Mouse (Mus musculus): ENCODE results near the gene Wdr46. TPM values are rescaled to one million over a fixed set of nuclear protein-coding genes. Genes with fewer than 3 reads are reported as not detected.
A peak's percentile ranks its signal among the peaks of the same experiment; 100 is the strongest.

Gene Wdr46
- polyA plus RNA-seq, 1 experiment from 2014 or later, result 19.2 TPM

GRCm38 (mm10) chr17:33953961-33954565 is 13.6 kb downstream of the Wdr46 start:
- H3K4me2 ChIP-seq (ENCODE audit: low read length), result peak overlapping the region; percentile 97
- WGBS, result 36% methylated on average over 5 of the region's 5 CpGs
- ATAC-seq, result no peak
- H3K27me3 ChIP-seq (ENCODE audit: control insufficient read depth, insufficient read depth, low read depth, low read length), result no peaks in the 10 kb centered on the region
- H3K9ac ChIP-seq (ENCODE audit: low read depth, low read length), result peak overlapping the region; percentile 94
- peaks cover 57% of the 10 kb centered on the region for H3K4me1 ChIP-seq (ENCODE audit: control insufficient read depth, insufficient read depth, low read length)
- H3K36me3 ChIP-seq (ENCODE audit: control insufficient read depth, insufficient read depth, low read length), result peaks cover 11% of the 10 kb centered on the region; the same call in 1 of the 2 replicates
- no peak overlapping the region for H3K27ac ChIP-seq (ENCODE audit: low read length)
- H3K4me3 ChIP-seq (ENCODE audit: low read depth, low read length), result peak overlapping the region; percentile 88
- H3K9me3 ChIP-seq (replicated peaks; ENCODE audit: control insufficient read depth, low read length, poor library complexity, severe bottlenecking), result no peaks in the 10 kb centered on the region

- peak overlapping the region; percentile 94 for H3K9ac ChIP-seq (ENCODE audit: low read depth, low read length)
- peak overlapping the region; percentile 87 for H3K27ac ChIP-seq (ENCODE audit: low read length)
- H3K27me3 ChIP-seq (ENCODE audit: control insufficient read depth, insufficient read depth, low read depth, low read length), result no peaks in the 10 kb centered on the region
- peaks cover 51% of the 10 kb centered on the region for H3K4me1 ChIP-seq (ENCODE audit: control insufficient read depth, insufficient read depth, low read length)
- peak; percentile 58 for ATAC-seq
- WGBS, result under 1% methylated on average over 33 of the region's 33 CpGs
- H3K4me3 ChIP-seq (ENCODE audit: low read depth, low read length), result peak overlapping the region; percentile 88
- no peaks in the 10 kb centered on the region for H3K9me3 ChIP-seq (replicated peaks; ENCODE audit: control insufficient read depth, low read length, poor library complexity, severe bottlenecking)
- peak overlapping the region; percentile 97 for H3K4me2 ChIP-seq (ENCODE audit: low read length)
- peaks cover 19% of the 10 kb centered on the region; the same call in 1 of the 2 replicates for H3K36me3 ChIP-seq (ENCODE audit: control insufficient read depth, insufficient read depth, low read length)
Measured at GRCm38 (mm10) chr17:33954646-33955554, 14.4 kb downstream of the Wdr46 start.

GRCm38 (mm10) chr17:33955555-33956214 is 15.2 kb downstream of the Wdr46 start, which contains the start of the genes Vps52 and Rps18:
Gene Vps52 (plus strand): TSS chr17:33955812.
Gene Rps18 (minus strand): TSS chr17:33956001.
- H3K4me1 ChIP-seq (ENCODE audit: control insufficient read depth, insufficient read depth, low read length), result peaks cover 43% of the 10 kb centered on the region
- no peaks in the 10 kb centered on the region for H3K9me3 ChIP-seq (replicated peaks; ENCODE audit: control insufficient read depth, low read length, poor library complexity, severe bottlenecking)
- H3K27me3 ChIP-seq (ENCODE audit: control insufficient read depth, insufficient read depth, low read depth, low read length), result no peaks in the 10 kb centered on the region
- WGBS, result under 1% methylated on average over 50 of the region's 50 CpGs
- peak within 1 kb of the TSS; percentile 88 for H3K4me3 ChIP-seq (ENCODE audit: low read depth, low read length)
- peak within 1 kb of the TSS; percentile 94 for H3K9ac ChIP-seq (ENCODE audit: low read depth, low read length)
- peak; percentile 84 for ATAC-seq
- peak within 1 kb of the TSS; percentile 97 for H3K4me2 ChIP-seq (ENCODE audit: low read length)
- H3K27ac ChIP-seq (ENCODE audit: low read length), result peak within 1 kb of the TSS; percentile 94
- H3K36me3 ChIP-seq (ENCODE audit: control insufficient read depth, insufficient read depth, low read length), result peaks cover 20% of the 10 kb centered on the region; the same call in 1 of the 2 replicates

- Histone ChIP-seq H3K9me3 (replicated peaks; ENCODE audit: control insufficient read depth, low read length, poor library complexity, severe bottlenecking) (no peaks in the 10 kb centered on the region), H3K4me3 (ENCODE audit: low read depth, low read length) (peak overlapping the region; percentile 88), H3K4me1 (ENCODE audit: control insufficient read depth, insufficient read depth, low read length) (peaks cover 41% of the 10 kb centered on the region), H3K36me3 (ENCODE audit: control insufficient read depth, insufficient read depth, low read length) (peaks cover 26% of the 10 kb centered on the region; the same call in 1 of the 2 replicates), H3K27me3 (ENCODE audit: control insufficient read depth, insufficient read depth, low read depth, low read length) (no peaks in the 10 kb centered on the region), H3K27ac (ENCODE audit: low read length) (peak overlapping the region; percentile 94), H3K9ac (ENCODE audit: low read depth, low read length) (peak overlapping the region; percentile 87), H3K4me2 (ENCODE audit: low read length) (peak overlapping the region; percentile 82)
- 9% methylated on average over 10 of the region's 10 CpGs for WGBS
- no peak for ATAC-seq
Measured at GRCm38 (mm10) chr17:33956336-33956735, 15.9 kb downstream of the Wdr46 start.

GRCm38 (mm10) chr17:33957493-33957892 is 17.0 kb downstream of the Wdr46 start:
- 88% methylated on average over 6 of the region's 6 CpGs for WGBS
- H3K9me3 ChIP-seq (replicated peaks; ENCODE audit: control insufficient read depth, low read length, poor library complexity, severe bottlenecking), result no peaks in the 10 kb centered on the region
- ATAC-seq, result no peak
- H3K4me3 ChIP-seq (ENCODE audit: low read depth, low read length), result no peak overlapping the region
- H3K4me1 ChIP-seq (ENCODE audit: control insufficient read depth, insufficient read depth, low read length), result peaks cover 31% of the 10 kb centered on the region
- peaks cover 31% of the 10 kb centered on the region for H3K36me3 ChIP-seq (ENCODE audit: control insufficient read depth, insufficient read depth, low read length)
- H3K27me3 ChIP-seq (ENCODE audit: control insufficient read depth, insufficient read depth, low read depth, low read length), result no peaks in the 10 kb centered on the region
- H3K4me2 ChIP-seq (ENCODE audit: low read length), result no peak overlapping the region
- no peak overlapping the region for H3K27ac ChIP-seq (ENCODE audit: low read length)
- H3K9ac ChIP-seq (ENCODE audit: low read depth, low read length), result no peak overlapping the region

- Histone ChIP-seq H3K36me3 (ENCODE audit: control insufficient read depth, insufficient read depth, low read length) (peaks cover 30% of the 10 kb centered on the region), H3K9ac (ENCODE audit: low read depth, low read length) (no peak overlapping the region)
- 97% methylated on average over 11 of the region's 11 CpGs for WGBS
Measured at GRCm38 (mm10) chr17:33958451-33958850, 18.0 kb downstream of the Wdr46 start.

GRCm38 (mm10) chr17:33959135-33959534 is 18.7 kb downstream of the Wdr46 start:
- Histone ChIP-seq H3K4me1 (ENCODE audit: control insufficient read depth, insufficient read depth, low read length) (peaks cover 16% of the 10 kb centered on the region), H3K27me3 (ENCODE audit: control insufficient read depth, insufficient read depth, low read depth, low read length) (no peaks in the 10 kb centered on the region), H3K4me2 (ENCODE audit: low read length) (no peak overlapping the region), H3K4me3 (ENCODE audit: low read depth, low read length) (no peak overlapping the region), H3K9ac (ENCODE audit: low read depth, low read length) (no peak overlapping the region), H3K36me3 (ENCODE audit: control insufficient read depth, insufficient read depth, low read length) (peaks cover 30% of the 10 kb centered on the region), H3K27ac (ENCODE audit: low read length) (no peak overlapping the region), H3K9me3 (replicated peaks; ENCODE audit: control insufficient read depth, low read length, poor library complexity, severe bottlenecking) (no peaks in the 10 kb centered on the region)
- ATAC-seq, result no peak
- 96% methylated on average over 13 of the region's 13 CpGs for WGBS

More at GRCm38 (mm10) chr17:33958451-33958850, 18.0 kb downstream of the Wdr46 start:
- H3K4me3 ChIP-seq (ENCODE audit: low read depth, low read length), result no peak overlapping the region
- ATAC-seq, result no peak
- H3K4me2 ChIP-seq (ENCODE audit: low read length), result no peak overlapping the region
- no peaks in the 10 kb centered on the region for H3K27me3 ChIP-seq (ENCODE audit: control insufficient read depth, insufficient read depth, low read depth, low read length)
- peaks cover 22% of the 10 kb centered on the region for H3K4me1 ChIP-seq (ENCODE audit: control insufficient read depth, insufficient read depth, low read length)
- H3K9me3 ChIP-seq (replicated peaks; ENCODE audit: control insufficient read depth, low read length, poor library complexity, severe bottlenecking), result no peaks in the 10 kb centered on the region
- no peak overlapping the region for H3K27ac ChIP-seq (ENCODE audit: low read length)

GRCm38 (mm10) chr17:33959948-33960347 is 19.5 kb downstream of the Wdr46 start:
- Histone ChIP-seq H3K4me3 (ENCODE audit: low read depth, low read length) (no peak overlapping the region), H3K4me2 (ENCODE audit: low read length) (no peak overlapping the region), H3K9ac (ENCODE audit: low read depth, low read length) (no peak overlapping the region), H3K36me3 (ENCODE audit: control insufficient read depth, insufficient read depth, low read length) (peaks cover 31% of the 10 kb centered on the region), H3K27ac (ENCODE audit: low read length) (no peak overlapping the region), H3K9me3 (replicated peaks; ENCODE audit: control insufficient read depth, low read length, poor library complexity, severe bottlenecking) (no peaks in the 10 kb centered on the region), H3K27me3 (ENCODE audit: control insufficient read depth, insufficient read depth, low read depth, low read length) (no peaks in the 10 kb centered on the region), H3K4me1 (ENCODE audit: control insufficient read depth, insufficient read depth, low read length) (peaks cover 9% of the 10 kb centered on the region)
- 94% methylated on average over 15 of the region's 15 CpGs for WGBS
- ATAC-seq, result no peak
